Mouse (Mus musculus): Measurements from ENCODE around the gene Tmem89.

Gene Tmem89

DNA sequence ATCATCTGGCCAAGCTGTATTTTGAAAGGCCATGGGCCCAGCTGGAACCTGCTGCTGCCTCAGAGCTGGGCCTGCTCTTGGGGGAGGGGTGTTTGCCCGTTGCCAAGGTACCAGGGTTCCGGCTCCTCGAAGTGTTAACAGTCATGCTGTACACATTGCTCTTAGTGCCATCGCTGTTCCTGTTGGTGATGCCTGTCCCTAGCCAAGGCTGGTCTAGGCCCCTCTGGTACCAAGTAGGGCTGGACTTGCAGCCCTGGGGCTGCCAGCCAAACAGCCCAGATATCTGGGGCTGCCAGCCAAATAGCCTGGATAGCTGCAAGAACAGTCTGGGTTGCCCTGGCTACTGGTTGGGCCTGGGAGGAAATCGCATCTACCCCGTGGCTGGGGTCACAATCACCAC lies at the start of gene Tmem89:
Gene Tmem89, plus strand, starts transcription at position 129 of the 400 bp plus-strand sequence.
- DNase-seq (ENCODE audit: low spot score) = no peak

DNA sequence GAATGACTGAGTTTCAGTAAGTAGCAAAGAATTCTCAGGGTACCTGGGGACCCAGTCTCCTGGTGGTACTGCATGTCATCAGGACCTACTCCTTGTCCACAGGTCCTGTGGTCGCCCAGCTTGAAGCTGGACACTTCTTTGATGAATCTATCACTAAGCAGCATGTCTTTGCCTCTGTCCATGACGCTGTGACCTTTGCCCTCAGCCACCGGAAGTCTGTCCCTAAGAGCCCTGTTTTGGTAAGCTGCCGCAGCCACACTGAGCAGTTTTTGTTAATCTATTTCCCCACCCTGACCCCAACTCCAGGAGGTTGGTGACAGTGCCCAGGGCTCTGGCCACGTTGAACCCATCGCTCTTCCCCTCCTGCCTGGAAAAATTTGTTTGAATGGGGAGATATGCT lies 2.1 kb upstream of the Tmem89 start:
- DNase-seq (ENCODE audit: low spot score) = no peak

DNA sequence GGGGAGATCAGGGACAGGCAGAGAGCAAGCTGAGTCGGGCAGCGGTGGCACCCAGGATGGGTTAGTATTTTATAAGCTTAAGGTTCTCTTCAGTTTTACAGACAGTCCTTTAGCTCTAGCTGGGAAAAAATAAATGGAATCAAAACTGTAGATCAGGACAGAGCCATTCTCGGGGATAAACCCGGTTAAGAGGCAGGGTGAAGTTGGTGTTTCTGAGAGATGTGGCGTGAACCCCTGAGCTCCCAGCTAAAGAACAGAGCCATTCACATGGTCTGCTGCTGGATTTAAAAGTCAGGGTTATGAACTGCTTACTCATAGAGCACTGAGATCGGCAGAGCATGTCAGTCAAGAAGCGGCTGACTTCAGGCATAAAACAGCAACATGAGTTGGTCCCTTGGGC lies 1.3 kb upstream of the Tmem89 start:
- no peak for DNase-seq (ENCODE audit: low spot score)

DNA sequence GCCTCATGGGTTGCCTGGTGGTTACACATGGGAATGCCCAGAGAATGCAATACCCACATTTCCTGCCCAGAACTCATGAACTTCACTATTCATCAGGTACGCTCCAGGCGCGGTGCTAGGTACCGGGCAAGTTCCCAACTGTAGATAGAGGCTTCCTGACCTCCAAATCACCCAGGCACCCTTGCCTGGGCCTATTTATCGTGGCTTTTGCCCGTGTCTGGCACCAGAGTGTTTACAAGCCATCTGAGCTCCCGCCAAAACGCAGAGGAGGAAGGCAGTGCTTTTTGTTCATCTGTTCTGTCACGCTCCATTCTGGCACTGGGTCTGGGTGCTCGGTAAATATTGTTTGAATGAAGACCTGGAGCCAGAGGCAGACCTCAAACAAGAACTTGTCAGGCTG lies 798 bp upstream of the Tmem89 start:
- DNase-seq (ENCODE audit: low spot score) = no peak

DNA sequence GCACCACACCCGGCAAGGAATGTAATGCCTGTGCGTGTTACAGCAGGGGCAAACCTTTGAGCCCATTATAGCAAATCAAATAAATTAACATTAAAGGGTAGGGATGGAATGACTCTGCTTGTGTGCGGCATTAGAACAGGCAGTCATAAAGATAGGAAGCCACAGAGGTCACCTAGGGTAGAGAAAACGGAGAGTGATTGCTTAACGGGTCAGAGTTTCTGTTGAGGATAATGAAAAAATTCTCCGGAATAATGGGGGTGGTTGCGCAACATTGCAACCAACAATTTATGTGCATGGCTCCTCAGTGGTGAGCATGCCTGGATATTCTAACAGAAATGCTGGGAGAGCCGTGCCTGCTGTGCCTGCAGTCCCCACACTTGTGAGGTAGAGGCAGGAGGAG lies 11.5 kb downstream of the Tmem89 start:
- DNase-seq (ENCODE audit: low spot score) = no peak

DNA sequence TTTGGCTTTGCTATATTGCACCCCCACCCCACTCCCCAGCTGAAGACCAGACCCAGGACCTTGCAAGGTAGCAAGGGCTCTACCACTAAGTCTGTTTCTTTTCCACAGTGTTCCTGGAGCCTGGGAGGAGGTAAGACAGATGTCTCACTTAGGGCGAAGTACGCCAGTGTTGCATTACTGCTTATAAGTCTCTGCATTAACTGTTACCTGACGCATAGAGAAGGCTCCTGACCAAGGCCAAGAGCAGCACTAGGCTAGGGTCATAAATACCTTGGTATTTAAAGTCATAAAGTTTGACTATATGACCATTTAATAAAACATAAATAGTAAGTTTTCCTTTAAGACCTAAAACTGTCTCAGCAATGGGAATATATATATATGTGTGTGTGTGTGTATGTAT lies 14.0 kb downstream of the Tmem89 start:
- DNase-seq (ENCODE audit: low spot score) = no peak

DNA sequence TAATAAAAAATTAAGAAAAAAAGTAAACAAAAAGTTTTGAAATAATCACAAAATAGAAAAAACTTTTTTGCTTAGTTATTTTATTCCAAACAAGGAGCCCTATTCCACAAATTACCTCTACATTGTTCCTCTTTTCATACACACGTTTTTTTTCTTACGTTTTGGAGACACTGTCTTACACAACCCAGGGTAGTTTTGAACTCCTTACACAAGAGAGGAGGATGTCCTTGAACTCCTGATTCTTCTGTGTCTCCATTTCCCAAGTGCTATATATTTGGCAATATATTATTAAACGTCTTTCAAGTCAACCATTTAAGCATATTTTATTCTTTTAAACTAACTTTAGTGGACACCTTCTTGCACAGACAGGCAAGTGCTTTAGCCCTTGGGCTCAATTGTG lies 21.6 kb downstream of the Tmem89 start:
- no peak for DNase-seq (ENCODE audit: low spot score)

DNA sequence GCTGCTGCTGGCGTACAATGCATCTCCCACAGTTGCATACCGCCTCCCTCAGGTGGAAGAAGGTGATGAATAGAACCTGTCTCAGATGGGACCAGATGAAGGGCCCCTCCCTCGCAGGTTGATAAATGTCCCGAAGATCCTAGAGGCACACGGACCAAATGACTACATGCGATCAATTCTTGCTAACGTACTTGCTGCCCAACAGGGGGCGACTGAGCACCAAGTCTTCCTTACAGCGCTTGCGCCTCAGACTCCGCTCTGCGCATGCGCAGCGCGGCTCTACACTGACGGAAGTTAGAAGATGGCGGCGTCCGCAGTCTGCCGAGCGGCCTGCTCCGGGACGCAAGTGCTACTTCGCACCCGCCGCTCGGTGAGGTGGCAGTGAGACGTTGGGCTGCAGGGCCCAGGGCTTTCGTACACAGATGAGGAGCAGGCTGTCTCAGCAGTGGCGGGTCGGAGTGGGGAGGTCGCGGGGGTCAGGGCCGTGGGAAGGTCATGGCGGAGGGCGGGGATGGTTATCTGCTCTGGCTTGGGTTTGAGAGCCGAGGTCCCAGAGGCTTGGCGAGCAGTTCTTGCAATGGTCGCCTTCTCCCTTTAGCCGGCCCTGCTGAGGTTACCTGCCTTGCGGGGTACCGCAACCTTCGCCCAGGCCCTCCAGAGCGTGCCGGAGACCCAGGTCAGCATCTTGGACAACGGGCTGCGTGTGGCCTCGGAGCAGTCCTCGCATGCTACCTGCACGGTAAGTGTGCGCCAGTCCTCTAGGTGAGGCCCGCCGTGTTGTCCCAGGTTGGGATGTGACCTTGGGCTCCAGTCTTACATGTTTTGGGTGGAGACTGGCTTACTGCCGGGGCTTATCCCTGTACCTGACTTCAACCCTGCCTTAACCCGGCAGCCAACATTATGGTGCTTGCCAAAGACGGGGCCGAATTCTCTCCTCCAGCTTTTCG lies 22.3 kb downstream of the Tmem89 start, which contains the start of gene Uqcrc1:
Gene Uqcrc1, plus strand, starts transcription at position 216 of the 947 bp plus-strand sequence.
- DNase-seq (ENCODE audit: low spot score) = peak; percentile 95

DNA sequence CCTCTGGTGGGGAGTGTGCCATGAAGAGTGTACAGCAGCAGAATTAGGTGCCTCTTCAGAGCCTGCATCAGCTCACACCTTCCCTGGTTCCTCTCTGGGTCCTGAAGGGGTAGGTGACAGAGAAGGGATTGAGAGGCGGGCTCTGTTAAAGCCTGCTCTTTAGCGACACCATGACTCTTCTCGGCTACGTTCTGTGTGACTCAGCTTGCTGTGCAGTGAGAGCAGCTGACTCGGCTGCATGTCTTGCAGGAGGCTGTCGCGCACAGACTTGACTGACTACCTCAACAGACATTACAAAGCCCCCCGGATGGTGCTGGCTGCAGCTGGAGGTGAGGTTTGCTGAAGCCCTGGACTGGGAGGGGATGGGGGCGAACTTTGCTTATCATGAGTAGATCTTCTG lies 30.7 kb downstream of the Tmem89 start:
- DNase-seq (ENCODE audit: low spot score) = no peak

DNA sequence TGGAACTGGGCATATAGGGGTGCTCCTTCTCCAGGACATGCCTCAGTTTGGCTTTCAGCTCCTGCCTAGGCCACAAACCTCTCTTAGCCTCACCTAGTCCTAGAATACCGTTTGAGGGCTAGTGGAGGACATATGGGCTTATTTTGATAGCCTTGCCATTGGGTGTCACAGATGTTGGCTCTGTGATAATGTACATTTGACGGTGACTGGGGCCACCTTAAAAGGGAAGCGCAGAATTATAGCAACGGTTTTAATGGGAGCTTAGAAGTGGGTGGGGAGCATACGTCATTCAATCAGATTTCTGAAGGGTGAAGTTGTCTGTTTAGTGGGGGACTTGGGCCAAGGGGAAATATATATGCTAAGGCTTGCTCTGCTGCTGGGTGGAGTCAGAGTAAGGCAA lies 31.2 kb downstream of the Tmem89 start:
- no peak for DNase-seq (ENCODE audit: low spot score)

DNA sequence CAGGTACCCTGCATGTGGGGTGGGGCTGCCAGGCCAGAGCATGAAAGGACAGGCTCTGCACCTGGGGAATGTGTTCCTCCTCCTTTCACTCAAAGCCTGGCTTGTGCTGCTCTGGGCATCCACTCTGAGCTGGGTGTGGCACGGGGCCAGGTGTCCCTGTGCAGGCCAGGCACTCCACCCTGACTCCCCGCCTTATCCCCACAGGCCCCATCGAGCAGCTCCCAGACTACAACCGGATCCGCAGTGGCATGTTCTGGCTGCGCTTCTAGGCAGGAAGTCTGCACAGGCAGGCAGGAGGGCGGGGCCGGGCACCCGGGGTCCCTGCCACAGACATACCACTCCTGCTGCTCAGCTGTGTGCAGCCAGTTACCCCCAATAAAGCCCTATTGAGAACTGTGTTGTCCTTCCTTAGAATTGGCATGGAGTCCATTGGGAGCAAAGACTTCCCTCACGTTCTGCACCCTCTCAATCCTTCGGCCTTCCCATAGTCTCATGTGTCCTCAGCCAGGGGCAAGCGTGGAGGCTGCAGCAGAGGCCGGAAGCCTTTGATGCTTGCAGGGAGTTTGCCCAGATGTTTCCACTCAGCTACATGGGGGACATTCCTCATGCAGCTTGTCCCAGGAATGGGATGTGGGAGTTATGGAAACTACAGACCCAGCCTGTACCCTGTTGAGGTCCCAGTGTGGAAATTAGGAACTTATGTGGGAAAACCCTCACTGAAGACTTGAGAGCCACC lies 35.0 kb downstream of the Tmem89 start:
- peak; percentile 42 for DNase-seq (ENCODE audit: low spot score)

DNA sequence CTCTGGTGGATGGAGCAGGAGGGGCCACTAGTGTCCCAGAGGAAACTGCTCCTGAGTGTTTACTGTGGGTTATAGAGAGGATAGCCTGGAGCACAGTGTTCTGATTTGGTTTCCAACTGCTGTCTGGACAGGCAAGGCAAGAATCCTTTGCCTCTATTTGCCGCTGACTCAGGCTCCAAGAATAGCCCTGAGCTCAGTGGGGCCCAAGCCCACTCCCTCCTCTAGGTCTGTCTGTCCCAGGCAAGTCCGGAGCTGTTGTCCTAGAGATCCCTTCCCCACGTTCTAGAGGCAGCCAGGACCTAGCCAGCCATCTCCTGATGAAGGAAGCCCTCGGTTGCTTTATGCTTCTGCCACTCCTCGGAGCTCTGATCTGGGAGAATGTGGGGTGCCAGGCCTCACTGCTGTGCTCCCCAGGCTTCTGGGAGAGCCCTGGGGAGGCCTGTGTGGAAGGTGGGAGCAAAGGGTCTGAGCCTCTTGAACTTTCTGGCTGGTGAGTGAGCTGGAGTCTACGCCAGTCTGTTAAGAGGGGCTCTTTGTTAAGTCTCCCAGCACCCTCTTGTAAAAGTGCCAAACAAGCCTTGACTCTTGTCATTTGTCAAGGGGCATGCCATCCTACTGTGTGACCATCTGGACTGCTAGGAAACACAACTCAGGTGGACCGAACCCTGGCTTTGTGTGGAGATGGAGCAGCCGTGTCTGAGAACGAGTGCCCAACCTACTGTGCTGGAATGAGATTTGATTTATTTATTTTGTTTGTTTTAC lies 35.7 kb downstream of the Tmem89 start:
- DNase-seq (ENCODE audit: low spot score) = no peak

DNA sequence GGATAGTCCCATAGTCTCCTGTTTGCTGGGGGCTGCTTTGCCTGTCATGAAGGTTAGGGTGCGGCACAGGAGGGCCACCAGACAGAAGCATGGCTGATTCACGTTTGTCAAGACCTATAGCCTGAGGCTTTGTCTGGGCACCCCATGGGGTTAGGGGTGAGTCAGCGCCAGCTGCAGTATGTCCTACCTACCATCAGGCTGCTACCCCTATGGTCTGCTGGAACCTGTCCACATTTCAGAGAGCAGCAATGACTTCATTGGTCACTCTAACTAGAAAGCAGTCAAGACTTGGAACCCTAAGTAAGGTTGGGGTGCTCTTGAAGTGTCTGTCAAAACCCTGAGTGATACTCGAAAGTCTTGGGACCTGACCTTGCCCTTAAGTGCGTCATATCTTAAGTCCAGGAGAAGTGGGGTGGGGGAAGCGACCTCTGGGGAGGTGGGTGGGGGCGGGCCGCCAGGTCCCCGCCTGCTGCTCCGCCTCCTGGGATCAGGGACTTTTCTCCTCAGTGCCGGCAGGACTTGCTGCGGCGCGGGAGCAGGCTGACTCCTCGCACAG lies 38.7 kb downstream of the Tmem89 start, which contains the start of gene Col7a1:
Gene Col7a1, plus strand, starts transcription at position 506 of the 556 bp plus-strand sequence.
- no peak for DNase-seq (ENCODE audit: low spot score)

DNA sequence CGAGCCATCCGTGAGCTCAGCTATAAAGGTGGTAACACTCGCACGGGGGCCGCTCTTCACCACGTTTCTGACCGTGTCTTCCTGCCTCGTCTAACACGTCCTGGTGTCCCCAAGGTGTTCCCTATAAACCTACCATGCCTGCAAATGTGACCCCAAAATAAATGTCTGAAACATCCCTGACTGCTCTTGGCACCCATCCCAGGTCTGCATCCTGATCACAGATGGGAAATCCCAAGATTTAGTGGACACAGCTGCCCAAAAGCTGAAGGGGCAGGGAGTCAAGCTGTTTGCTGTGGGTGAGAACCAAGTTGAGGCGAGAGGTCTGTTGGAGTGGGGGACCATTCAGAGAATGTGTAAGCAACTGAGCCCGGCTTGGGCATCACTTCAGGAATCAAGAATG lies 40.8 kb downstream of the Tmem89 start:
- DNase-seq (ENCODE audit: low spot score) = no peak

DNA sequence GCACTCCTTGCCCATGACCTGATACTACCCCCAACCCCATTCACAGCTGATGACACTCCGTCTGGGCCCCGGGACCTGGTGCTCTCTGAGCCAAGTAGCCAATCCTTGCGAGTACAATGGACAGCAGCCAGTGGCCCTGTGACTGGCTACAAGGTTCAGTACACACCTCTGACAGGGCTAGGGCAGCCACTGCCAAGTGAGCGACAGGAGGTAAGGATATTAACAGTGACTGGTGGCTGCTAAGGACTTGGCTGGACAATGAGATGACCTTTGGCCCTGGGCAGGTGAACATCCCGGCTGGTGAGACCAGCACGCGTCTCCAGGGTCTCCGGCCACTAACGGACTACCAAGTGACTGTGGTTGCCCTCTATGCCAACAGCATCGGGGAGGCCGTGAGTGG lies 41.4 kb downstream of the Tmem89 start:
- DNase-seq (ENCODE audit: low spot score) = no peak

DNA sequence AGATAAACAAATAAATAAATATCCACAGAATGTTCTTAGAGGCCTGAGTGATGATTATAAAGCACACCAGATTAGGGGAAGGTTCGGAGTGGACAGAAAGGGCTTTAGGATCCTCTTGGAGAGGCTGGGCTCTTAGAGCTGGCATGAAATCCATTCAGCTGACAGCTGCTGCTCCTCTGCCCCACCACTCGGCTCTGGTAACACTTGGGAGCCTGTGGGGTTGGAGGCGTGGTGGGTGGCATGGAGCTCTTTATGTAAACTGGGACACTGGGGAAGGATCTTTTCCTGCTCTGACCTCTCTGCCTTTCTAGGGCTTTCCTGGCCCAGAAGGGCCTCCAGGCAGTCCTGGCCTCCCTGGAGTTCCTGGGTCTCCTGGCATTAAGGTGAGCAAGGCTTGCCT lies 49.2 kb downstream of the Tmem89 start:
- no peak for DNase-seq (ENCODE audit: low spot score)

DNA sequence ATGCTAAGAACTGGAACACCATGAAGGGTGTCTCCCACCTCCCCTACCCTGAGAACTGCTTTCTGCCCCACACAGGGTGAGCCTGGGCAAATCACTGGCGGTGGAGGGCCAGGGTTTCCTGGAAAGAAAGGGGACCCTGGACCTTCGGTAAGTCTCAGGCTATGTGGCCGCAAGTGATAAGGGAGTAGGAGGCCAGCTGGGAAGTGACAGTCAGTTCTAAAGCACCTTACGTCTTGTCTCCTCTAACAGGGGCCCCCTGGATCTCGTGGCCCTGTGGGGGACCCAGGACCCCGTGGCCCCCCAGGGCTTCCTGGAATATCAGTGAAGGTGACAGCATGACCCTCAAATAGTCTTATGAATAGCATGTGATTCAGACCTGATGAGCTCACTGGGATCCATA lies 49.9 kb downstream of the Tmem89 start:
- DNase-seq (ENCODE audit: low spot score) = no peak
